Mouse (Mus musculus) erythroblast, embryonic 14.5 days (primary cell): ENCODE data around the gene Cd40lg.

Experiments used
- GATA1 ChIP-seq: IDR thresholded peaks from 2 replicates; pipeline ENCODE4 v1.6.1; 2012; ENCODE audit warnings: low read length, inconsistent platforms, mixed read lengths
- TAL1 ChIP-seq: IDR thresholded peaks from 3 replicates; pipeline ENCODE4 v1.6.1; 2012; ENCODE audit warnings: low read length, inconsistent platforms, mixed read lengths

DNA sequence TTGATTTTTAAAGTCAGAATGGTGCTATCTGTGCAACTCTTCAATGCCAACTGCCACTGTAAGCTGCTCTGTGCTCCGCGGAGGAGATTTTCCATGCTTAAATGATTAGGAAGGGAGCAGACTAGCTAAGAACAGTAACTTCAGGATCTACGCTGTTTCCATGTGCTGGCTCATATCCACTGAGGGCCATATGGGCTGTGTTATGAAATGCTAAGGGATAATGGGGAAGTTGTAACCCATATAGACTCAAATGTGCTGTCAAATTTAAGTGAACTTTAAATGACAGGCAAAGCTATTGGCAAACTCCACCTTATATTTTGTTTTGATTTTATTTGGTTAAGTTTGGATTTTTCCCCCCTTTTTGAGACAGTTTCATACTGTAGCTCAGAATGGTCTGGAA lies 919 bp downstream of the Cd40lg start:
- TF ChIP-seq GATA1 (no peak), TAL1 (no peak)
